Mouse (Mus musculus) kidney, postnatal 25 days (tissue): ENCODE data around the gene Sgip1.

Source experiments
- DNase-seq, 2 experiments: peaks; one replicate each; pipeline ENCODE4 v3.0.0; 2021; ENCODE audit warnings: mixed read lengths in 2 of 2

Gene Sgip1

DNA sequence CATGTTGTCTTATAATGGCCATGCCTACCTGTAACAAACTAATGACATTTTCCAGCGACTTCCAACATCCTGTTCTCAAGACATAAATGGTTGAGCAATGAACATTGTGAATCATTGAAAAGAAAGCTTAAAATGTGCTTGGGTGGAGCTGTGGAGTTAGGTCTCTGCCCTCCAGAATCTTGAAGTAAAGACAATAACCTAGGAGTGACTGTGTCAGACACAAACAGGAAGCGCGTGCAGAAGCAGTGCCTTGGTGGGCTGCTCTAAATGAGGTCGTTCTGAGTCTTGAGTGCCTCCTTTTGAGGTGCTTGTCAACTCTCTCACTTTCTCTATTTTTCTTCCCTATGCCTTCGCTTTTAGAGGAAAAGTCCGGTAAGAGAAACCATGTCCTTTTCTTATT, 159.1 kb downstream of the Sgip1 start:
- DNase-seq, result no peak

DNA sequence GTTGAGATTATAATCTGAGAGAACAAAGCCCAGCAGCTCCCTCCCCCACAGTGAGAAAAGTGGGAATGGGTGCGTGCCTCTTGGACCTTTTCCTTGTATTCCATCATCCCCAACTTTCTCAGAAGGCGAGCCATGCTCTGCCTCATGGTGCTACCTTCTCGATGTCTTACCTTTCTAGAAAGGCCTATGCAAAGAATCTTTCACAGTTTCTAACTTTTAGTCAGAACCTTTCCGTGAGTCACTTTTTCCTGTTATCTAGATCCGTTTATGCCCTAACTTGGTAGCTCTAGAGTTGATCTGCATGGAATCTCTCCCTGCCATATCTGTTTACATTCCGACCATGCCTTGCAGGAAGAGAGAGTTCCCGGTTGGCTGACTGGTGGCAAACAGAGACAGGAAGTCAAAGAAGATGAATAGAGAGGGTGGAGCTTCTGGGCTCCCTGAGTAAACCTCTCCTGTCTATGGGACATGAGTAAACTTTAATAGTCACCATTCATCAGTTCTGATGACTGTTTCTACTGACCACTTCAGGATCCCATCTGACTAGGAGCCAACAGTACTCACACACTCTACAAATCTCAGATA, 166.8 kb downstream of the Sgip1 start:
- DNase-seq, result no peak

DNA sequence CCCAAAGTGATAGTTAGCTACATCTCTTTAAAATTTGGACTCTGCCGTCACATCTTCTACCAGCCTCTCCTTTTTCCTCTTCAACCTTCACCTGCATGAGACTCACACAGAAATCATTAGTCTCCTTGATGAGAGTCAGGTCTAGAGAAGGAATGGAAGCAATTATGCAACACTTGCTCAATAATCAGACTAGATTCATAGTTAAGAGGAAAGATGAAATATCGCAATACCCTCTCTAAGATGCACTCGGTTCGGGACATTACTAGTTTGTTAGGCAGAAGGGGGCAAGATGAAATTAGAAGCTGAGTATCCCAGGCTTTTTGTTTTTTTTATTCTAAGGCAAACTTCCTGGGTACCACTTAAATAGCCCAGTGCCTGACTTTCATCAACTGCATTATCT, 169.1 kb downstream of the Sgip1 start:
- no peak for DNase-seq

DNA sequence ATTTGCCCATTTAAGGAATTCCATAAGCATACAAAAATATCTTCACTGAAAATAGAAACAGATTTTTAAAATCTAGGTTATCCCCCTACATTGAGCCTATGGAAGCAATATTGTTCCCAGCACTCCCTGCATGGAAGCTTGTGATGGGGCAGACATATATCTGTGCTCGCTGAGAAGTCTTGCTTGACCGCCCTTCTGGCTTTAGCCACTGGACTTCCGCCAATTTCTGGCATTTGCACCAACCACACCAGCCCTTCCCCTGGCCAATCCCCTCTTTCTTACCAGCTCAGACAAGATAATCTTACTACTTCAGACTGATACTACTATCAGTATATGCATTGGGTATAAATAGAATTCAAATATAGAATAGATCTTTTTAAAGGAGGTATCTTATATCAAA, 172.1 kb downstream of the Sgip1 start:
- DNase-seq, result peak in 1 of 2 experiments; percentile 13

DNA sequence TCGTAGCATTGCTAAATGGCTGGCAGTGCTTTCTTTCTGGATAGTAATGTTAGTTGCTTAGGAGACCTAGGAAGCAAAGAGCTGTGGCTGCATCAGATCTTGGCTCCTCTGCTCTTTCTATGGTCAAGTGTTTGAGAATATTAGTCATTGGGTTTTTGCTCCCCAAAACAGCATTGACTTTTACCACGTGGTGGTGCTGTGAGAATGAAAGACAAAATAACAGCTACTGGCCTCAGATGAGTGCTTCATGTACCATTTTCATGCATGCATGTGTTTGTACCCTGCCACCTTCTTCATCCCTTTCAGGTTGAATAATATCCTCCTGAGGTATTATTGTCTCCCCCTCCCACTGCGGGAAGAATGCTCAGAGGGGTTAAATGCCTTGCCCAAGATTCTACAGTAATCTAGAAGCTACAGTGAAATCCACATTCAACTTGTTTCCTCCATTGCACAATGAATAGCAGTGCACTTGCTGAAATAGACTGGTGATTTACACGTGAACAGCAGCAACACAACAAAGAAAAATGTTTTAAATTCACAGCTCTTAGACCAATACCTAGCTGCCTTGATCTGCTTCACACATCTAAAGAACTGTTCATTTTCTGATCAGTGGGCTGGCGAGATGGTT, 172.7 kb downstream of the Sgip1 start:
- no peak for DNase-seq

DNA sequence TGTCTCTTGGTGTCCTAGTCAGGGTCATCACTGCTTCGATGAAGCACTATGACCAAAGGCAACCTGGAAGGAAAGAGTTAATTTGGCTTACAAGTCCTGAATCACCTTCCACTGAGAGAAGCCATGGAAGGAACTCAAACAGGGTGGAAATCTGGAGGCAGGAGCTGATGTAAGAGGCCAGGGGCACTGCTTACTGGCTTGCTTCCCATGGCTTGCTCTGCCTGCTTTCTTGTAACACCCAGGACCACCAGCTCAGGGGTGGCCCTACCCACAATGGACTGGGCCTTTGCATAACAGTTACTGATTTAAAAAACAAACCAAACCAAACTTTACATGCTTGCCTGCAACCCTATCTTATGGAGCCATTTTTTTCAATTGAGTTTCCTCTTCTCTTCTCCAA, 177.1 kb downstream of the Sgip1 start:
- DNase-seq, result no peak

DNA sequence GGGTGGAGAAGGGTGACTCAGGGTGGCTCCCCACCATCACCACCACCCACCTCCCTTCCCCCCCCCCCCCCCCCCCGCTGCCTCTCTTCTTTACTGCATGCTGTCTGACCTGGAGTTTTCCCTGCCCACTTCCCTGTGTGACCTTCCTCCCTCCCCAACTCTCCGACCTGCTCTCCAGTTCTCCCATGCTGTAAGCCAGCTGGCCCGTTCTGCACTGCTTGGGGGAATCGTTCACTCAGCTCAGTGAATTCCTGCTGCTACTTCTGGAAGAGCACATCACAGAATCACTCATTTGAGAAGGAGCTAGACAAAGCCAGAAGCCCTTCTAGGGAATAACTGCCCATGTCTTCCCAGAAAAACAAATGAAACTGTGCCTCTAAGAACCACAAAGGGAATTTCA, 188.4 kb downstream of the Sgip1 start:
- no peak for DNase-seq

DNA sequence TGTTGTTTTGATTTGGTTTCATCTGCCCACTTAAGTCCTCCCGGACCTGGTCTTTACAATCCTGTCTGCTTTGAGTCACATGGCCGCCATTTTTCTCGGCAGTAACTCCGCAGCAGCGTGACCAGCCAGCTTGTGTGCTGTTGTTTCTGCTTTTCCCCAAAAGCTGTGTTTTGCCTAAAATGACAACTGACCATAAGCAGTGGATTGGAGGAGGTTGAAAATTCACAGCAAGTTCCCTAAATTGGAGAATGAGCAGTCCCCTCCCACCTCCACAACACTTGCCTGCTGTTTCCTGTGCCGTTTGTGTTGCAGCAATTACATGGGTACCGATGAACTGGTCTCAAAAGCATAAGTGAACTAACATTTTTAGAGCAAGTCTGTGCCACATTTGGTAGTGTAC, 189.6 kb downstream of the Sgip1 start:
- DNase-seq, result no peak

DNA sequence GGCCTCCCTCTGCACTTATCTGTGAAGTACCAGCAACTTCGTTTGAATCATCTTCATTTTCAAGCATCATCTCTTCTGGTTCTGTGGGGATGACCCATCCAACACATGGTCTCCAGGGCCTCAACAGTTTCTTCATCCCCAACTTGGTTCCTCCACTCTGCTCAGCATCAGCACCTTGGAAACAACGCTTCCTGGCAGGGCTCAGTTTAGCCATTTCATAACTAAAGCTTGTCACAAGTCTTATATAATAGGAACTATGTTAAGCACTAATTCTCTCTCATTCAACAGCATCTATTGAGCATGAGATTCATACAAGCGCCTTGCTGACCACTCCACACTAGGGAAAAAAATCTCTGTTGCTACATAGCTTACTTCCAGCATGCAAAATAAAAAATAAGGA, 199.2 kb downstream of the Sgip1 start:
- no peak for DNase-seq

DNA sequence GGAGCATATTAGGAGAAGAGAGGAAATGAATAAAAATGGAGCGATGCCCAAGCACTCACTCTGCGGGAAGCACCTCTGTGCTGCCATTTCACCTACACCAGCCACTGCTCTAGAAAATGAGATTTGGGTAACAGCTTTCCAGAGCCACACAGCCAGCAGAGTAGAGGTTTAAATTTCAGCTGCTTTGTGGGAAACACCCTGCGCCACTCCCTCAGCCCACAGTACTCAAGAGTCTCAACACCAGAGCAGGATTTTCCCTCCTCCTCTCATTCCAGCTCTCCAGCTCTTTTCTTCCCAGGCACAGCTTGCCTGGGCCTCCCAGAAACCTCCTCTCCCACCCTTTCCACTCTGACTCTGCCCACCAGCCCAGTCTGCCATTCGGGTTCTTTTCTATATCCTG, 199.6 kb downstream of the Sgip1 start:
- no peak for DNase-seq

DNA sequence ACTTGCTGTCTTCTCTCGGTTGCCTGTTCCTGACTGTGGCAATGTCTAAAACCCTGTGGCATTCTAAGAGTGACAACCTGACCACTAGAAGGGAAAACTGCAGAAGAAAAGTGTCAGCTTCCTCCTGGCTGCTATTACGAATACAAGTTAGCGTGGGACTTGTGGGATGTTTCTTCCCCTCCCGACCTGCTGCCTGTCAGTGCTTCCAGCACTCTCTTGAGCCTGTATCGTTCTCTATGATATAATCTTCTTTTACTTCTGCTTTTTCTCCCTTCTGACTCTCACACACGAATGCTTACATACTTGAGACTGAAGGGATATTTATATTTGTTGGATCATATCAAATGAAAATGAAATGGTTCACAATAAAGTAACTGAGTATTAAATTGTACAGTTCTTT, 203.2 kb downstream of the Sgip1 start:
- no peak for DNase-seq

DNA sequence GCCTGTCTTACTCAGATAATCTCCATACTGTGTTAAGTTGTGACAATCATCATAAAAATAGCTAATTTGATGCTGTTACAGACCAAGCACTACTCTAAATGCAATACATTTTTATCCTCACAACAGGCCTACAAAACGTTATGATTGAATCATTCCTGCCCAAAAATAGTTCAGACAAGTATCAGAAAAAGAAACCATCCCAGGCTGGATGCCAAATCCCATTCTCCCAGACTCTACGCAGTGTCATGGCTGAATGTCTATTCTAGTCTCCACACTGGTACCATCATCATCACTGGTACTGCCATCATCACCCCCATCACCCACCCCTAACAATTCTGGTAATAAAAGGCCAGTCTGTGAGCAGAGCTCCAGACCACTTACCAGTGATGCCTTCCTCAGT, 211.4 kb downstream of the Sgip1 start:
- DNase-seq, result no peak

DNA sequence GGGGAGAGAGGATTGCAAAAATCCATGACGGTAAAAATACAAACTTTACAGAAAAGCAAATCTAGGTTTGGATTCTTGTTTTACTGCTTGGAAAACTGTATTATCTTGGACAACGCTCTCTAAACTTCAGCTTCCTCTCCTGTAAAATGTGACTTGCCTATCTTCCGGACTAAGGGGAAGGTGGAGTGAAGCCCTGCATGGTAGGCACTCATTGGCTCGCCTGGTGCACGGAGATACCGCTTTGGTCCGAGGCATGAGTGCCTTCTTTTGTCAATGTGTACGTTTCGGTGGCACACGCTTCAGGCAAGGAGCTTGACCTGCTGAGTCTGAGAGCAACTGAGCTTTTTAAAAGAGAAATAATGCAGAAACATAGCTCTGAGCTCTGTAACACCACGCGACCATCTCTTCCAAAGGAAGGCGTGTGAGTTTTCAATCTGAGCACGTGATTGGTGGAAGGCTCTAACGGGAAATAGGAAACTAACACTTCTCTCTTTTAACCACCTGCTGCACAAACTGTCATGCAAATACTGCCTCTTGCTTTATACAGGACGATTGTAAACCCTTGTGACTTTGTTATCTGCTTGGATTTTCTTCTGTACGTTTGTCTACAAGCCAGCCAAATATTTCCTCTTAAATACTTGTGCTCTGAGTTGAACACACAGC, 214.3 kb downstream of the Sgip1 start:
- DNase-seq, result no peak

DNA sequence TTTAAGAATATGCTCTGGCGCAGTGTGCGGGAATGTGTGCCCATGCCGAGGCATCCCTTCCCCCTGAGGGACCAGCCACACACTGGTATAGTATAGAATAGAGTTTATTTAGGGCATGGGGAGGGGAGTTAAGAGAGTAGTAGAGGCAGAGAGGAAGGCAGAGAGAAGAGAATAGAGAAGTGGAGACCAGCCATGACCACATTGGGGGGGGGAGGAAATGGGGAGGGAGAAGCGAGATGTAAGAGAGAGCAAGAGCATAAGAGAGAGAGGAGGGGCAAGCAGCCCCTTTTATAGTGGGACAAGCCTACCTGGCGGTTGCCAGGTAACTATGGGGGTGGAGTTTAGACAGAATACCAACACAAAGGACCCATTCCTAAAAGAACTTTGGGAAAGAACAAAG, 218.3 kb downstream of the Sgip1 start:
- DNase-seq, result no peak

DNA sequence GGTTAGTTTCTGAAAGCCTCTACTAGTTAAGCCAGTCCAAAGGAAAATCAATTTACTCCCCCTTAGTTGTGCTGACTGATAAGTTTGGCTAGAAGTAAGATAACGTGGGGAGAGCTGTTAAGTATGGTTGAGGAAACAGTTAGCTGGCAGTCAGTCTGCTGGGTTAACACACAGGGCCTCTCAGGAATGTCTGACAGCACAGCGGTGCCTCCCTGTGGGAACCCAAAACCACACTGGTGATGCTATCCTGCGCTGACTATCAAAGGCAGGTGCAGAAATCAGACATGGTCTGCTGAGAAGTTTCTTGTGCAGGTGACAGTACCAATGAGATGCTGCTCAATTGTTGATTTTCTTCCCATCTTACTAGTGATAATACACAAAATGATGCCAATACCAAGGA, 223.1 kb downstream of the Sgip1 start:
- no peak for DNase-seq

DNA sequence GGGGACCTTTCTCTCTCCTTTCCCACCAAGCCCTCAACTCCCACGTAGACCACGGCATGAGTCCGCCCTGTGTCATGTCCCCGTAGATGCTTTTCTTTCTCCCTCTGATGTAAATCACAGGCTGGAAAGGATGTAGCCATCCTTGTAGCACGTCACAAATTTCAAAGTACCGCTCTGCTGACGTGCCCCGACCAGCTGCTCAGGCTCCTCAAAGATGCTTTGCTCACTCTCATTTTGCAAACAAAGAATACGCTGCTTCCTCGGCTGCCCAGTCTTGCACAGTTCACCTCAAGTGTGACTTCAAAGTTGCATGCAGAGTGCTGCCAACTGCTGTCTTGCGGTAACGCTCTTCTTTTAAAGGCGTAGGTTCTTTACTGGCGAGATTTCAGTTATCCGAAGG, 226.7 kb downstream of the Sgip1 start:
- no peak for DNase-seq

DNA sequence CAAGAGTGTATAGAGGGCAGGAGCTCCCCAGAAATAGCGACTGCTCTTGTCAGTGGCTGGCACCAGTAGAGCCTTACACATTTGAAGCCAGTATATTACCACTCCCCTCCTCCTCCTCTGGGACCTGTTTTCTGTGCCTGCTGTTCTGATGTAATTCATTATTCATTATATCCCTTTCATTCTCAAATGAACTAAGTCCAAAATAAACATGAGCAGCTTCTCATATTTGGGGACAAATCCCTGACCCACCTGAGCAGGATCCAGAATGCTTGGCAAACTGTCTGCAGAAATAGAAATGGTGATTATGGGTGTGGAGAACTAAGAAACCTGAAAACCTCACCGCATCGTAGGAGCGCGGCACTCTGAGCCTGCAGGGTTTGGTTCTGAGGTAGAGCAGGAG, 228.5 kb downstream of the Sgip1 start:
- no peak for DNase-seq

DNA sequence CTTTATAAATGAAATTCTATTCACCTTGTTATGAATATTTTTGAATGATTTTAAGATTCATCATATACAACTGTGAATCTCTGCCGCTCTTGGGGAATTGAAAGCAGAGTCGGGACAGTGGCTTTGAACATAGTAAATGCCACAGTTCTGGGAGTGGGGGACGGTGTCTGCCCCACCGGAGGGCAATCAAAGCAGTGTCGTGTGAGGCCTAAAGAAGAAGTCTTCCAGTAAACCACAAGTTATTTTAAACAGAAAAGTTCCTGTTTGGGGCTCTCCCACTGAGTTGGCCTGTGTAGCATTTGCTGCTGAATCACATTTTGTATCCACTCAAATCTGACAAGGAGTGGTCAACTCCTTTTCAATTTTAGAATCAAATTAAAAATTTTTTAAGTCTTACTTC, 230.1 kb downstream of the Sgip1 start:
- no peak for DNase-seq

DNA sequence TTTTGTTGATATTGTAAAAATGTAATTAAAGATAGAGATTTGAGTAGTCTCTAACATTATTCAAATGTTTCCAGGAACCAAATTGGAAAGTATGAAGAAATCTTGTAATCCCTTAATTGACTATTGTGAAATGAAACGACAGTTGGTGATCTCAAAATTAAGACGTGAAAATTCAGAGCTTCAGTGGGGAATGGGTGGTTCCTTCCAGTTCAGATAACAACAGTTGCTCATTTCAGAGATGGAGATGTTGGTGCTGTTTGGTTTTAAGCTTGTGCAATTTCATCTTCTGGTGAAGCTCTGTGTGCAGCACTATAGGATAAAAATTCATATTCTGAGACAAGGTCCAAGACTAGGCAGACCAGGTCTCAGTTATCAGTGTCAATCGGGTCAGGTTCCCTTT, 231.0 kb downstream of the Sgip1 start:
- DNase-seq, result no peak

DNA sequence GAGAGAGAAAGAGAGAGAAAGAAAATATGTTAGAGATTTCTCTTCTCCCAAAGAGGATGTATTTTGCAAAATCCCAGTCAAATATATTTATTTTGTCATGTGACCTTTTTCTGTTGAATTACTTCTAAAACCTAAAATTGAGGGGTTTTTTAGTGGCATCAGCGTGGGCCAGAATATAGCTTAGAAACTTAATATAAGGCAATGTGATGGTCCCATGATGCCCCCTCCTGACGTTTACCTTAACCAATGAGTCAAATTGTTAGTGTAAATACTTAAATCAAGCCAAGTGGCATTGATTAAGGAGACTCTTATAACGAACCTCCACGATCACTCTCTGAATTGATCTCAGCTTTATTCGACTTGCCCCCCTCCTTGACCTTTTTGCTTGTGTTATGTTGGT, 233.1 kb downstream of the Sgip1 start:
- no peak for DNase-seq

DNA sequence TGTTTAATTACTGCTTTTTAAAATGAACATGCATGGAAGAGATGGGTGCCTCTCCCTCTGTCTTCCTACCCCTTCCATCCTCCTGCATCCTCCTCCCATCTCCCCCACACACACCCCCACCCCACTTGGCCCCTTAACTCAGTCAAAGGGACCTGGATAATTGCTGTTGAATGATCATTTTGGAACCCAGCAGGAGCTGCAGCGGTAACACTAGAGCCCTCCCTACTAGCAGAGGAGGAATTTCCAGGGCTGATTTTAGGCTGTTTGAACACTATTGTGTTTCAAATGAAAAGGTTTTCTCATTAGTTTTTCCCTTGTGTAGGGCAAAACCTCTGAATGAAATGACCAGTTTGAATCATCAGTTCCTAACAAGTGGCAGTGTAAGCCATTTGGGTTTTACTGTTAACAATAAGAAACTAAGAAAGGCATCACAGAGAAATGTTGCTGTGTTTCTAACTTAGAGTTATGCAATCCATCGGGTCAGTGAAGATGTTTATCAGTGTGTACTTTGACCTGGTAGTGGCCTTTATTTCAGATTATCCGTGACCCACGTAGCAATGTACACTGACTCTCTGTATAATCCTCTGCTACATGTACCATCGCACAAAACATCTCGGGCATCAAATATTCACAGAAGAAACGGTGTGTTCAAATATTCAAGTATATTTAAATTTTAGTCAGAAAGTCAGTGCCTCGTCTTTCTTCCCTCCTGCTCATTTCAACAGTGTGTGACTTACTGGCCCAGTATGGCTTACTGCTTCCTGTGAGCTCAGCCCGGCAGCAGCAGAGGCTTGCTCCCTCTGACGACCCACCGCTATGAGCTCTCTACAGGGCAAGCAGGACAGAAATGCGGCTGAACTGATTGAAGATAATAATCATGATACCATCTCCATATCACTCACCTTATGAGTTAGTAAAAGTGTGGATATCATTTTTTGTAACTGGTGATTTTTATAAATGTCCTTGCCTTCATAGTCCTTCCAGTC, 235.5 kb downstream of the Sgip1 start:
- no peak for DNase-seq

DNA sequence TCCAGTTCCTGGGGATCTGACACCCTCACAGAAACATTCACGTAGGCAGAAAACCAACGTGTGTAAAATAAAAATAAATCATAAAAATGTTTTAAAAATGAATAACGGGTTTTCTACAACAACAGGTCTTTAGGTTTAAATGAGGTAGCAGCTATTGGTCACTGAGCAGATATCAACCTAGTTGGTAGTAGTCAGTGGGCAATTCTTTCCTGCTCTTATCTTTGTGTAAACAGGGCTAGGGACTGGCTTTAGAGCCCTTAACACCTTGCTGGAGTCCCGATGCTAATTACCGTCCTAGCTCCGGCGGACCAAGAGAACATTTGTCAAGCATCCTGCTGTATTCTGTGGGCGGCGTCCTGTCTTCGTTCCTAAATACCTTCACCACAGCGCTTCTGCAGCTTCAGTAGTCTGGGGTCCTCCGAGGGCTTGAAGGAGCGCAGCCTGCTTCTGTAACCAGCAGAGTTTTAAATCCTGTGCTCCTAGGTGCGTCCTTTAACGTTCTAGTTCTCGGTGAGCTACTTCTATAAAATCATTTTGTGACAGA, 236.8 kb downstream of the Sgip1 start:
- DNase-seq, result no peak

DNA sequence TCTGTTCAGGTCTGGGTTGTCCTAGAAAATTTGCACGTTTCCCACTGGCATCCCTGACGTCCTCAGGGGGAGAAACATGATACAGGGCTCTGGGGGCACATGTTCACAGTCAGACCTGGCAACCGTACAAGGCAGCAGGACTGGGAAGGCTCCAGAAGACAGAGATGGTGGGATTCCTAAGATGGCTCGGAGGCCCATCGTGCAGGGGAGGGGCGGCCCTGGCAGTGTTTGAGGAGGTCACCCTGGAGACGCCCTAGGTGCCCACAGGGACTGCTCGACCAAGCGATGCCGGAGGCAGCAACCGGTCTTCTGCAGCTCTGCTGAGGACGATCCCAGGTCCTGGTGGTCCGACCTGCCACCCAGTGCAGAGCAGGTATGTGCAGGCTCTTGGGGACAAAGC, 237.3 kb downstream of the Sgip1 start, which contains the start of gene Tctex1d1:
TSS of gene Tctex1d1 (plus strand) at position 167 of the 400 bp plus-strand sequence.
- no peak for DNase-seq
